Mouse (Mus musculus): ENCODE data around the gene Vkorc1.

GRCm38 (mm10) chr7:127907939-127908338 lies 12.5 kb upstream of the Vkorc1 start:
- TF ChIP-seq CTCF (IDR thresholded peaks at IDR 0.05): no peak
- no peak for TF ChIP-seq EP300 (IDR thresholded peaks at IDR 0.05)

Measured in lung, postnatal 0 days (tissue).